Mouse (Mus musculus) cerebellum, adult 2 months (tissue): ENCODE measurements around the gene Ndufa11. TPM values are rescaled to one million over a fixed set of nuclear protein-coding genes. Genes with fewer than 3 reads are reported as not detected.

Source experiments
- DNase-seq, 2 experiments: peaks; one replicate each; pipeline ENCODE4 v3.0.0; 2021
- H3K27ac ChIP-seq: fragments of 200-500 bp; 2 replicates; pipeline ENCODE4 v1.5.1; 2012; ENCODE audit warnings: low read length, control low read depth, inconsistent platforms; ENCODE audit not compliant: insufficient read depth
- H3K27me3 ChIP-seq: fragments of 200-500 bp; 2 replicates; pipeline ENCODE4 v1.6.1; 2012; ENCODE audit warnings: inconsistent platforms, mild to moderate bottlenecking, low read length, moderate library complexity; ENCODE audit not compliant: control insufficient read depth, insufficient read depth
- H3K4me1 ChIP-seq: fragments of 200-500 bp; 2 replicates; pipeline ENCODE4 v1.6.1; 2011; ENCODE audit warnings: low read length; ENCODE audit not compliant: control insufficient read depth, insufficient read depth
- H3K4me3 ChIP-seq: fragments of 200-500 bp; replicated peaks from 2 replicates; pipeline ENCODE3; 2011; ENCODE audit warnings: mild to moderate bottlenecking, low read depth, low read length, control low read depth; ENCODE audit not compliant: insufficient read depth
- CTCF ChIP-seq: fragments of 200-500 bp; IDR thresholded peaks from 2 replicates; pipeline ENCODE4 v1.5.1; 2011; ENCODE audit warnings: low read depth, mild to moderate bottlenecking, control low read depth, low read length, moderate library complexity, borderline replicate concordance; ENCODE audit not compliant: insufficient read depth
- POLR2A ChIP-seq: fragments of 200-500 bp; IDR thresholded peaks from 2 replicates; pipeline ENCODE4 v1.6.1; 2011; ENCODE audit warnings: low read length, control low read depth, borderline replicate concordance; ENCODE audit not compliant: insufficient read depth
- WGBS: fragments of 180-500 bp; shearing (Covaris S2); methylation state at CpG from one replicate; pipeline ENCODE4 v1.1.7; 2018; 5-methylcytosine and 5-hydroxymethylcytosine counted together
- polyA plus RNA-seq: library from polyadenylated mRNA; depleted of rRNA; stranded (reverse); fragments of >200 nt; gene quantifications from 2 replicates; pipeline ENCODE4 v1.2.3, GENCODE M21; 2012

Gene Ndufa11
- polyA plus RNA-seq, 1 experiment, result 557 TPM

GRCm38 (mm10) chr17:56700451-56700850, 17.1 kb upstream of the Ndufa11 start:
- Histone ChIP-seq H3K27ac (no peak overlapping the region), H3K27me3 (no peaks in the 10 kb centered on the region), H3K4me1 (no peaks in the 10 kb centered on the region; the same call in 1 of the 2 replicates), H3K4me3 (no peak overlapping the region)
- TF ChIP-seq POLR2A (no peak), CTCF (no peak)
- no peak for DNase-seq
- 72% methylated on average over 2 of the region's 2 CpGs for WGBS

GRCm38 (mm10) chr17:56703038-56703437, 14.5 kb upstream of the Ndufa11 start:
- no peak overlapping the region for H3K4me3 ChIP-seq
- no peaks in the 10 kb centered on the region for H3K27me3 ChIP-seq
- no peak overlapping the region for H3K27ac ChIP-seq
- WGBS, result 81% methylated on average over 4 of the region's 4 CpGs
- H3K4me1 ChIP-seq, result no peaks in the 10 kb centered on the region
- TF ChIP-seq POLR2A (no peak), CTCF (no peak)
- DNase-seq, result no peak

GRCm38 (mm10) chr17:56706515-56706914, 11.1 kb upstream of the Ndufa11 start:
- 94% methylated on average over 1 of the region's 1 CpGs for WGBS
- no peaks in the 10 kb centered on the region for H3K4me1 ChIP-seq
- H3K27ac ChIP-seq, result no peak overlapping the region
- DNase-seq, result no peak
- H3K27me3 ChIP-seq, result no peaks in the 10 kb centered on the region
- no peak overlapping the region for H3K4me3 ChIP-seq
- TF ChIP-seq POLR2A (no peak), CTCF (no peak)

GRCm38 (mm10) chr17:56708692-56709091, 8.9 kb upstream of the Ndufa11 start:
- 24% methylated on average over 4 of the region's 4 CpGs for WGBS
- Histone ChIP-seq H3K27me3 (no peaks in the 10 kb centered on the region), H3K4me1 (no peaks in the 10 kb centered on the region), H3K27ac (no peak overlapping the region), H3K4me3 (no peak overlapping the region)
- no peak for DNase-seq
- TF ChIP-seq POLR2A, result no peak
- TF ChIP-seq CTCF, result no peak

GRCm38 (mm10) chr17:56709708-56710107, 7.9 kb upstream of the Ndufa11 start:
- no peaks in the 10 kb centered on the region for H3K27me3 ChIP-seq
- DNase-seq, result no peak
- TF ChIP-seq POLR2A (no peak), CTCF (no peak)
- H3K4me1 ChIP-seq, result no peaks in the 10 kb centered on the region
- 86% methylated on average over 3 of the region's 3 CpGs for WGBS
- no peak overlapping the region for H3K4me3 ChIP-seq
- H3K27ac ChIP-seq, result no peak overlapping the region

- 63% methylated on average over 11 of the region's 11 CpGs for WGBS
Measured at GRCm38 (mm10) chr17:56715360-56715759, 2.2 kb upstream of the Ndufa11 start.

GRCm38 (mm10) chr17:56715914-56716654, 1.5 kb upstream of the Ndufa11 start:
- Histone ChIP-seq H3K4me1 (peaks cover 15% of the 10 kb centered on the region), H3K27me3 (no peaks in the 10 kb centered on the region), H3K4me3 (peak overlapping the region; percentile 71), H3K27ac (peak overlapping the region; percentile 29; the same call in 1 of the 2 replicates)
- DNase-seq, result no peak
- TF ChIP-seq CTCF (no peak), POLR2A (no peak)
- WGBS, result 20% methylated on average over 22 of the region's 22 CpGs

More at GRCm38 (mm10) chr17:56715360-56715759, 2.2 kb upstream of the Ndufa11 start:
- no peak for DNase-seq
- Histone ChIP-seq H3K4me1 (peaks cover 15% of the 10 kb centered on the region), H3K4me3 (no peak overlapping the region), H3K27ac (no peak overlapping the region), H3K27me3 (no peaks in the 10 kb centered on the region)
- TF ChIP-seq CTCF (no peak), POLR2A (no peak)

- peak overlapping the region; percentile 71 for H3K4me3 ChIP-seq
- WGBS, result under 1% methylated on average over 55 of the region's 55 CpGs
- peak; percentile 95 for DNase-seq
Measured at GRCm38 (mm10) chr17:56716655-56717362, 758 bp upstream of the Ndufa11 start.

More at GRCm38 (mm10) chr17:56716655-56717362, 758 bp upstream of the Ndufa11 start:
- H3K27ac ChIP-seq, result peak overlapping the region; percentile 29
- H3K4me1 ChIP-seq, result peaks cover 15% of the 10 kb centered on the region
- H3K27me3 ChIP-seq, result no peaks in the 10 kb centered on the region
- TF ChIP-seq CTCF, result no peak
- peak; percentile 47; the same call in 1 of the 2 replicates for TF ChIP-seq POLR2A
